Mouse (Mus musculus) liver, embryonic 13.5 days (tissue): ENCODE data around the gene Tmem205. TPM values are rescaled to one million over a fixed set of nuclear protein-coding genes. Genes with fewer than 3 reads are reported as not detected.

Experiments
- ATAC-seq: fragments of 200-750 bp; cut with Nextera tagmentation; 2 replicates; pipeline ENCODE4 v1.8.0; 2017; ENCODE audit warnings: low read depth, mild to moderate bottlenecking, moderate number of reproducible peaks, moderate library complexity
- DNase-seq: peaks from one replicate; pipeline ENCODE4 v3.0.0; 2022
- H3K27ac ChIP-seq: fragments of 300-500 bp; sonication (generic); 2 replicates; pipeline ENCODE4 v1.5.1; 2015; ENCODE audit warnings: moderate library complexity, mild to moderate bottlenecking, inconsistent platforms
- H3K27me3 ChIP-seq: fragments of 300-500 bp; sonication (generic); 2 replicates; pipeline ENCODE4 v1.6.1; 2015; ENCODE audit warnings: mild to moderate bottlenecking, inconsistent platforms
- H3K36me3 ChIP-seq: fragments of 300-500 bp; sonication (generic); 2 replicates; pipeline ENCODE4 v1.6.1; 2015; ENCODE audit warnings: mild to moderate bottlenecking, inconsistent platforms
- H3K4me1 ChIP-seq: fragments of 300-500 bp; sonication (generic); replicated peaks from 2 replicates; pipeline ENCODE4 v1.6.1; 2015; ENCODE audit warnings: inconsistent platforms
- H3K4me2 ChIP-seq: fragments of 300-500 bp; sonication (generic); 2 replicates; pipeline ENCODE4 v1.6.1; 2015; ENCODE audit warnings: inconsistent platforms, mild to moderate bottlenecking, moderate library complexity
- H3K4me3 ChIP-seq: fragments of 300-500 bp; sonication (generic); replicated peaks from 2 replicates; pipeline ENCODE4 v1.5.1; 2015; ENCODE audit warnings: mild to moderate bottlenecking, inconsistent platforms
- H3K9ac ChIP-seq: fragments of 300-500 bp; sonication (generic); 2 replicates; pipeline ENCODE4 v1.6.1; 2015; ENCODE audit warnings: mild to moderate bottlenecking, inconsistent platforms
- H3K9me3 ChIP-seq: fragments of 300-500 bp; sonication (generic); replicated peaks from 2 replicates; pipeline ENCODE4 v1.6.1; 2016; ENCODE audit warnings: inconsistent platforms
- WGBS: fragments of 180-500 bp; shearing (Covaris S2); methylation state at CpG from one replicate; pipeline ENCODE4 v1.1.7; 2015; ENCODE audit not compliant: insufficient replicate concordance; 5-methylcytosine and 5-hydroxymethylcytosine counted together
- polyA plus RNA-seq: library from polyadenylated mRNA; unstranded; fragments of >200 nt; fragmentation: Nextera tagmentation; extraction: Ambion mirVana; gene quantifications from 2 replicates; pipeline ENCODE4 v1.2.1, GENCODE M21; 2015

Gene Tmem205
- polyA plus RNA-seq, 1 experiment from 2014 or later = 57.2 TPM

- 57% methylated on average over 3 of the region's 3 CpGs for WGBS
- H3K9me3 ChIP-seq = no peaks in the 10 kb centered on the region
- H3K4me3 ChIP-seq = peak overlapping the region; percentile 72
- no peak overlapping the region for H3K27ac ChIP-seq
- no peak for ATAC-seq
- no peak for DNase-seq
- peak overlapping the region; percentile 82 for H3K9ac ChIP-seq
- H3K36me3 ChIP-seq = 0 out of 2 replicates have a peak, but pooled peaks cover 11% of the 10 kb centered on the region
- H3K4me2 ChIP-seq = peak overlapping the region; percentile 100
- H3K4me1 ChIP-seq = peaks cover 27% of the 10 kb centered on the region
- H3K27me3 ChIP-seq = peaks cover 27% of the 10 kb centered on the region
Measured at GRCm38 (mm10) chr9:21916851-21917492, 10.4 kb downstream of the Tmem205 start.

DNA sequence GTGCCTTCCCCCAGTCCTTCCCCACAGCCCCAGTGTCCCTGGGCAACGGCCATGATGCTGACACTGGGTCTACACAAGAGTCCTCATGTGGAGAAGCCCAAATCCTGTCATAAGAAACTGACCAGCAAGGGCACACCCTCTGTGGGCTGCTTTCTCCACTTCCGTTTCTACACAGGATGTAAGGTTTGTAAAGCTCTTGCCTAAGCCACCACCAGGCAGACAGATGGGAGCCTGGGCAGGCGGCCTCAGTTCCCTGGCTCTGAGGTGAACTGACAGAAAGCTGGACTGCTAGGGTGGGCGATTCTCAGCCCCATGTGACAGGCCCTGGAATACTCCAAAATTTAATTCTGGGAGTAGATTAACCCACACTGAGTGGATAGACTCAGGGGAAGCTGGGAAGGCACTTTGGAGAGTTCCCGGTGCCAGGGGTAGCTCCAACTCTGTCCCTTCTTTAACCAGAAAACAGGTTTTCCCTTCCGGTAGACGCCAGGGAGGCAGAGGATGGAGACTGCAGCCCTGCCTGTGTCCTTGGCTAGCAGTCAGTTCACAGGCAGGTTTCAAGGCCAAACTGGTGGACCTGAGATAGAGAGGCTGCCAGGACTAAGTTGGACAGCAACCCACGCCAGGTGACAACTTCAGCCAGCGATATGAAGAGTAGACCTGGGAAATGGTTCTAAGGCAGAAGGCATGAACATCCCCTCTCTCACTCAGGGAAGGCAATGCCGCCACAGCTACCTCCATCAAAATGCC lies 17.7 kb downstream of the Tmem205 start:
- no peak overlapping the region for H3K4me2 ChIP-seq
- no peaks in the 10 kb centered on the region for H3K9me3 ChIP-seq
- H3K9ac ChIP-seq = no peak overlapping the region
- no peaks in the 10 kb centered on the region for H3K27me3 ChIP-seq
- H3K27ac ChIP-seq = peak overlapping the region; percentile 32; the same call in 1 of the 2 replicates
- 57% methylated on average over 10 of the region's 10 CpGs for WGBS
- H3K4me1 ChIP-seq = no peaks in the 10 kb centered on the region
- H3K36me3 ChIP-seq = 0 out of 2 replicates have a peak, but pooled peaks cover 5% of the 10 kb centered on the region
- DNase-seq = no peak
- H3K4me3 ChIP-seq = no peak overlapping the region
- peak; percentile 31; the same call in 1 of the 2 replicates for ATAC-seq

DNA sequence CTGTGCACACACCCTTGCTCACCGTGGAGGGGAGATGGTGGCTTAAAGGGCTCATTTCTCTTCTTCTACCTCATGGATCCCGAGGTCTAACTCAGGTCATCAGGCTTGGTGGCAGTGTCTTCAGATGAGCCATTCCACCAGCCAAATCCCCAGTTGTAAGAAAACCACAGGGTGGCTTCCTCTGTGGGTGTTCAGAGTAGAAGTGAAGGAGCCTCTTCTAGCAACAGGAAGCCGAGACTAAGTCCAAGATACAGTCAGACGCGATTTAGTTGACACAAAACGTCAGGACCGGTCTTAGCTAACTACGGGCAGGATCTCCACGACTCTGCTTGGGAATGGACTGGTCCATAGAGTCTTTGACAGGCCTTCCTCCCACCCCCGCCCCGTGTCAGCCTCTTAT lies 19.1 kb downstream of the Tmem205 start:
- Histone ChIP-seq H3K9me3 (no peaks in the 10 kb centered on the region), H3K4me3 (no peak overlapping the region), H3K4me1 (no peaks in the 10 kb centered on the region), H3K36me3 (no peaks in the 10 kb centered on the region), H3K27ac (no peak overlapping the region), H3K4me2 (no peak overlapping the region), H3K27me3 (no peaks in the 10 kb centered on the region), H3K9ac (no peak overlapping the region)
- DNase-seq (no peak), ATAC-seq (no peak)
- 23% methylated on average over 11 of the region's 11 CpGs for WGBS

DNA sequence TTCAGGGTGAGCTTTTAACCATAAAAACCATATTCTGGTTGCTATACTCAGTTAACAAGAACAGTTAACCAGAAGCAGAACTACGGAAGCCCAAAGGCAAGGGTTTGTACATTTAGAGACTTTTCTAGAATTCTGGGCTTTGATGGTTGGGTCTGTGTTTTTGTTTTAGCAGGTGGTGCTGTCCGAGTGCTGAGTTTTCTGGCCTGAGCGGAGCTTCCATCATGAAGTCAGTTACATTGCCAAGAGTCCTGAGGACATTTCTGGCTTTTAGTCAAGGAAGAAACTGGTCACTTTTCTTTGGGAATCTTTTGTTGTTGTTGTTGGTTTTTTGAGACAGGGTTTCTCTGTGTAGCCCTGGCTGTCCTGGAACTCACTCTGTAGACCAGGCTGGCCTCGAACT lies 23.3 kb downstream of the Tmem205 start:
- Histone ChIP-seq H3K4me1 (0 out of 2 replicates have a peak, but pooled peaks cover 2% of the 10 kb centered on the region), H3K27ac (no peak overlapping the region), H3K4me2 (no peak overlapping the region), H3K9ac (no peak overlapping the region), H3K36me3 (no peaks in the 10 kb centered on the region), H3K9me3 (no peaks in the 10 kb centered on the region), H3K27me3 (no peaks in the 10 kb centered on the region), H3K4me3 (no peak overlapping the region)
- 66% methylated on average over 4 of the region's 4 CpGs for WGBS
- ATAC-seq = no peak
- no peak for DNase-seq

- WGBS = 14% methylated on average over 10 of the region's 10 CpGs
- no peak overlapping the region for H3K9ac ChIP-seq
Measured at GRCm38 (mm10) chr9:21901223-21901820, 26.0 kb downstream of the Tmem205 start.

GRCm38 (mm10) chr9:21889229-21889628 lies 38.1 kb downstream of the Tmem205 start:
- WGBS = 40% methylated on average over 3 of the region's 3 CpGs
- ATAC-seq = no peak
- no peak for DNase-seq
- H3K9ac ChIP-seq = no peak overlapping the region
- H3K4me2 ChIP-seq = no peak overlapping the region
- H3K36me3 ChIP-seq = no peaks in the 10 kb centered on the region
- H3K27me3 ChIP-seq = peaks cover 7% of the 10 kb centered on the region; the same call in 1 of the 2 replicates
- H3K4me3 ChIP-seq = no peak overlapping the region
- H3K9me3 ChIP-seq = no peaks in the 10 kb centered on the region
- no peaks in the 10 kb centered on the region for H3K4me1 ChIP-seq
- no peak overlapping the region for H3K27ac ChIP-seq

More at GRCm38 (mm10) chr9:21901223-21901820, 26.0 kb downstream of the Tmem205 start:
- Histone ChIP-seq H3K9me3 (no peaks in the 10 kb centered on the region), H3K4me1 (0 out of 2 replicates have a peak, but pooled peaks cover 2% of the 10 kb centered on the region), H3K36me3 (no peaks in the 10 kb centered on the region), H3K27ac (no peak overlapping the region), H3K4me2 (peak overlapping the region; percentile 49), H3K4me3 (peak overlapping the region; percentile 43), H3K27me3 (0 out of 2 replicates have a peak, but pooled peaks cover 7% of the 10 kb centered on the region)
- ATAC-seq = peak; percentile 61
- peak; percentile 19 for DNase-seq

- DNase-seq = no peak
- Histone ChIP-seq H3K27me3 (peaks cover 10% of the 10 kb centered on the region; the same call in 1 of the 2 replicates), H3K36me3 (no peaks in the 10 kb centered on the region), H3K9ac (no peak overlapping the region), H3K4me3 (no peak overlapping the region), H3K9me3 (peaks cover 6% of the 10 kb centered on the region; the same call in 1 of the 2 replicates), H3K27ac (no peak overlapping the region), H3K4me2 (no peak overlapping the region), H3K4me1 (no peaks in the 10 kb centered on the region)
- WGBS = 50% methylated on average over 3 of the region's 3 CpGs
- ATAC-seq = no peak
Measured at GRCm38 (mm10) chr9:21876601-21877000, 50.8 kb downstream of the Tmem205 start.

DNA sequence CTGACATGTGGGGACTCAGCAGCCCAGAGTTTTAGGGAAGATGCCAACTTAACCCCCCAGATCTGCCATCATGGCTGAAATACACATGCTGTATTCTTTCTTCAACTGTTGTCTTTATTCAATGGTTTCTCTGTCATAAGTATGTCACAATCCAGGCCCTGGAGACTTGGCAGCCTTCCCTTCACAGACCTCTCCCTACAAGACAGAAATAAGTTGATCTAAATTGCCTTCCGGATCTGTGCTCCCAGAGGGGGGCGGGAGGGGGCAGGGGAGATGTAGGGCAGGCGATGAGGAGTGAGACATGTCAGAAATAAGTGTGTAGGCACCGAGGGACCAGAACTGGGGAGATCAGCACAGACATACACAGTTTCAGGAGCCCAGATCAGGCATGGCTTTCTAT lies 55.2 kb downstream of the Tmem205 start:
- no peaks in the 10 kb centered on the region for H3K4me1 ChIP-seq
- no peak overlapping the region for H3K4me3 ChIP-seq
- H3K27ac ChIP-seq = no peak overlapping the region
- no peak overlapping the region for H3K9ac ChIP-seq
- H3K9me3 ChIP-seq = no peaks in the 10 kb centered on the region
- DNase-seq (no peak), ATAC-seq (no peak)
- peaks cover 10% of the 10 kb centered on the region; the same call in 1 of the 2 replicates for H3K27me3 ChIP-seq
- 42% methylated on average over 4 of the region's 4 CpGs for WGBS
- H3K4me2 ChIP-seq = no peak overlapping the region
- no peaks in the 10 kb centered on the region for H3K36me3 ChIP-seq

Other genes starting within 250 kb of the Tmem205 start
- 18.6 and 22.5 TPM in 2 replicates for gene Ldlr, start 204.1 kb downstream of the Tmem205 start, polyA plus RNA-seq
- gene Spc24, start 167.3 kb downstream of the Tmem205 start, polyA plus RNA-seq = 86.3 and 91.5 TPM in 2 replicates
- gene Kank2, start 128.8 kb downstream of the Tmem205 start, polyA plus RNA-seq = 2.6 and 3.4 TPM in 2 replicates
- 15.5 and 16.1 TPM in 2 replicates for gene Angptl8, start 92.0 kb downstream of the Tmem205 start, polyA plus RNA-seq
- 3.9 and 4.1 TPM in 2 replicates for gene Dock6, start 74.9 kb downstream of the Tmem205 start, polyA plus RNA-seq
- gene Rab3d, start 9.4 kb downstream of the Tmem205 start, polyA plus RNA-seq = 6.6 and 8.4 TPM in 2 replicates
- gene Ccdc159, start 85 bp downstream of the Tmem205 start, polyA plus RNA-seq = 1.0 and 1.2 TPM in 2 replicates
- 0.99 and 1.4 TPM in 2 replicates for gene Plppr2, start 9.5 kb upstream of the Tmem205 start, polyA plus RNA-seq
- gene Swsap1, start 28.2 kb upstream of the Tmem205 start, polyA plus RNA-seq = 2.1 and 2.6 TPM in 2 replicates
- 143 and 144 TPM in 2 replicates for gene Epor, start 36.0 kb upstream of the Tmem205 start, polyA plus RNA-seq
- gene Rgl3, start 61.9 kb upstream of the Tmem205 start, polyA plus RNA-seq = 0.15 and 0.46 TPM in 2 replicates
- gene Ccdc151, start 75.1 kb upstream of the Tmem205 start, polyA plus RNA-seq = 0.16 TPM in 1 of 2 replicates, not detected in the other
- 52.6 and 57.5 TPM in 2 replicates for gene Prkcsh, start 75.2 kb upstream of the Tmem205 start, polyA plus RNA-seq
- 0.05 and 0.08 TPM in 2 replicates for gene Elavl3, start 124.5 kb upstream of the Tmem205 start, polyA plus RNA-seq
- not detected in 2 replicates for gene Gm49318, start 143.7 kb upstream of the Tmem205 start, polyA plus RNA-seq
- 3.7 and 3.9 TPM in 2 replicates for gene Zfp653, start 143.8 kb upstream of the Tmem205 start, polyA plus RNA-seq
- gene Ecsit, start 157.9 kb upstream of the Tmem205 start, polyA plus RNA-seq = 33.4 and 34.2 TPM in 2 replicates
- 1.9 and 3.6 TPM in 2 replicates for gene Cnn1, start 171.7 kb upstream of the Tmem205 start, polyA plus RNA-seq
- gene Elof1, start 189.6 kb upstream of the Tmem205 start, polyA plus RNA-seq = 103 and 109 TPM in 2 replicates
- gene Acp5, start 208.2 kb upstream of the Tmem205 start, polyA plus RNA-seq = 184 and 187 TPM in 2 replicates
- gene Pigyl, start 229.3 kb upstream of the Tmem205 start, polyA plus RNA-seq = 42.1 and 44.6 TPM in 2 replicates